Mouse (Mus musculus) liver, adult (tissue): ENCODE results near the gene H2-DMb1.
A peak's percentile ranks its signal among the peaks of the same experiment; 100 is the strongest.

ENCODE experiments used
- GATA4 ChIP-seq: IDR thresholded peaks from 2 replicates; pipeline ENCODE4 v1.6.1; 2014; ENCODE audit warnings: mild to moderate bottlenecking, low read length; ENCODE audit not compliant: insufficient replicate concordance

H2-DMb1 gene

GRCm38 (mm10) chr17:34120180-34120723 is 32.6 kb upstream of the H2-DMb1 start:
- TF ChIP-seq GATA4 = no peak

DNA sequence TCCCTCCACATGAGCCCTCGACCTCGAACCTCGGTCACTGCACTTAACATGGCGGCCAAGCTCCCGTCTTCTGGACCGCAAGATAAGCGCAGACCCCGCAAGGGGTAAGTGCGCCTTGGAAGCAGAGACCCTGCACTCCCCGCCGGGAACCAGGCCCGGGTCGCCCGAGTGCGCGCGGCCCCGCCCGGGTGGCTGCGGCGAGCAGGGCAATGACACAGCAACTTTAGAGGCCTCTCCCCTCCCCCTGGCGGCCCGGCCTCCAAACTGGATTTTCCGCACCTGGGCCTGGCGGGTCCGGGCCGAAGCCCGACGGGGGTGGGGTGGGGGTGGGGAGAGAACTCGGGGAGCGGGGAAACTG is 32.1 kb upstream of the H2-DMb1 start:
- TF ChIP-seq GATA4 = no peak

DNA sequence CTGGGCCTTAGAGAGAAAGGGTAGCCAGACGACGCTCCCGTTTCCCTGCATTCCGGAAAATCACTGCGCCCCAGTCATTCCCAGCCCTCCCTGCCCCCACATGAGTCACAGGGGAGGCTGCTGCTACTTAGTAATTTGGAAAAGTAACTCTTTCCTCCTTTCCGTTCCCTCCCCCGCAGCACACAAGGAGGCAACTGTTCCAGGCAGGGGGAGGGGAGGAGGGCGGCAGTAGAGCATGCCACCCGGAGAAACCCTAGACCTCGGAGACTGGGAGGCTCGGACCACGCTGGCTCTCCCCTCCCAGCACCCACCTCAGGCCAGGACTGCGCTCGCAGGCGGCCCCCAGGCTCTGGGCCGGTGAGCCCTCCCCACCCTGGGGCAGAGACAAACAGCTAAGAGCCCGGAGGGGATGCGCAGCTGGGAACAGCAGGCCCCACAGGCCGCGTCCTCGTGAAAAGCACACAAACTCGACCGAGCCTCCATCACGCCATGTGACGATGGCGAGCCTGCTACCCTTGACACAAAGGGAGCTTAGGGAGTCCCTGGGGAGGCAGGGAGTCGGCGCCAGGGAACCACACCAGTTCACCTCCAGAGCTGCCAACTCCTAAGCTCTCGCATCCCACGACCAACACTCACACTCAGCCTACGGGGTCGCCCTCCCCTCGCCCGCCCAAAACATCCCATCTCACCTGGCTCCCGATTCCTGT is 31.5 kb upstream of the H2-DMb1 start:
- no peak for TF ChIP-seq GATA4

- TF ChIP-seq GATA4 = no peak
These were observed 31.0 kb upstream of the H2-DMb1 start for GRCm38 (mm10) chr17:34121879-34122187.

DNA sequence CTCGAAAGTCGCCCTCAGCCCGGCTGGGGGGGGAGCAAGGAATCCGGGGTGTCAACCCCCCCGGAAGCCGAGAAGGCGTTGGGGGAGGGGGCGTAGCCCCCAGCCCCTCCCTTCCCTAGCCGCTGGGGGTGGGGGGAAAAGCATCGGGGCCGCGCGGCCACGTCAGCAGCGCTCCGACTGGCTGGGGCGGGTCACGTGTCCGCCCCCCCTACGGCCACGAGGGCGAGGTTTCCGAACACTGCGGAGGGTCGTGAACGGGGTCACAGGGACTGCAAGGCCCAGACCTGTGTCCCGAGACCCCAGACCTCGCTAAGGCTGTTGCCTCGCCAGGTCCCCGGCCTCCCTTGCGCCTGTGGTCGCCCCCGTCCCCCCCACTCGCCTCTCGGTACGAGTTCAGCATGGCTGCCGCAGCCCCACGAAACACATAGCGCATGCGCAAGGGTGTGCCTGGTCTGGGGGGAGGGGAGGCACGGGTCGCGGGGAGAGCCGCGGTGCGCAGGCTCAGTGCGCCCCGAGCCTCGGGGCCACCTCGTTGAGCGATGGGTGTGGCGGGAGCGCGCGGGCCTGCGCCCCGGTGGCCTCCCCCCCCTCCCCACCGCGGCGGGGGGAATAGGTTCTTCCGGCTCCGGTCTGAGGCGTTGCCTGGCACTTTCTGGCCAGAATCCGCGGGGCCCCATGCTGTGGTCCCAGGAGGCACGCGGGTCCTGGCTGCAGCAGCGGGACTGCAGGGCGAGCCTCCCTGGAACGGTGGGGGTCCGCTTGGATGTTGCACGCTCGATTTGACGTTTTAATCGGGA is 30.5 kb upstream of the H2-DMb1 start, which contains the start of gene Brd2:
Brd2 (minus strand) TSS at position 447 of the 797 bp plus-strand sequence.
- TF ChIP-seq GATA4 = no peak; the same call in 1 of the 2 replicates

- no peak for TF ChIP-seq GATA4
These were observed 29.8 kb upstream of the H2-DMb1 start for GRCm38 (mm10) chr17:34123111-34123510.

GRCm38 (mm10) chr17:34123518-34123917 is 29.4 kb upstream of the H2-DMb1 start:
- TF ChIP-seq GATA4 = no peak

GRCm38 (mm10) chr17:34124649-34125048 is 28.2 kb upstream of the H2-DMb1 start:
- 0 out of 2 replicates have a peak, but pooled peaks have one; percentile 8 for TF ChIP-seq GATA4

DNA sequence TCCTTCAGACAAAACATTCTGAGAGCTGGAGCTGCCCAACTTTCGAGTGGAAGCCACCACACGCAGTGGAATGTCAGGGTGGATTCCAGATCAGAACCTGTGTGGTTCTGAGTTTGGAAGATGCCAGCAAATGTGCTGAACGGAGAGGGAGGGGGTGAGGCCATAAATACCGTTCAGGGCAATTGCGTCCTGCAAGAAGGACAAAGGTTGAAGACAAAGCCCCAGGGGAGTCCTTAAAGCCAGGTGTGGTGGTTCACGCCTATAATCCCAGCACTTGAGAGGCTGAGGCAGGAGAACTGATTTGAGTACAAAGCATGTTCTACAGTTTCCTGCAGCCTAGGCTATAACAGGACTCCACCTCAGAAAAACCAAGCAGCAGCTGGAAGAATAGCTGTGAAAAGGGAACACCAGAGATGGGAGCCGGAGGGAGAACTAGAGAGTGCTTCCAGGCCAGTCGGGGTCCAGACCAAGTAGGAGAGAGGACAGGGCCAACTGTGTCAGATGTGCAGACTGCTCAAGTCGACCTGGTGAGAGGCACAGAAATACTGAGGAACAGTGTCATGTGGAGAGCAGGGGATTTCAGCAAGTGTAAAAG is 25.9 kb upstream of the H2-DMb1 start:
- no peak for TF ChIP-seq GATA4

- no peak for TF ChIP-seq GATA4
These were observed 25.4 kb upstream of the H2-DMb1 start for GRCm38 (mm10) chr17:34127475-34127874.

DNA sequence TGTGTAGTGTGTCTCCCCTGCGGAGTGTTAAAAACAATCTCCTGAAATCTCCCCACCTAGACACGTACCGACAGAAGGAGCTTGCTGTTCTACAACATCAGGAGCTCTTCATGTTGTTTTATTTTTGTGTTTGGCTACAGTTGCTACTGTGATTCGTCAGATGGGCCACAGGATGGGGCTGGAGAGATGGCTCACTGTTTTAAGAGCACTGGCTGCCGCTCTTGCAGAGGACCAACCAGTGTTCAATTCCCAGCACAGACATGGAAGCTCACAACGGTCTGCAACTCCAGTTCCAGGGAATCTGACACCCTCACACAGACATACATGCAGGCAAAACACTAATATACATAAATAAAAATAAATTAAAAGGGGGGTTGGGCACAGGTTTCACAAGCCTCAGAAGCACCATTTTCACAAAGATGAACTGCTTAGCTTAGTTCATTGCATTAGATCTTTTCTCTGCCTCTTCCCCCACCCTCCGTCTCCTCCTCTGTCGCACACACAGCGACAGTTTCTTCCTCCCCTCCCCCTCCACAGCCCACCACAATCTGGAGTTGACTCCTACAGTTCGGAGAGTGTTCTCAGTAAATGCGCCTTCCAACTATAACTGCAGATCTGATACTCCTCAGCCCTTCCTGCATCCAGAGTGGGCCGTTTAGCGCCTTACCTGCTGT is 24.5 kb upstream of the H2-DMb1 start:
- TF ChIP-seq GATA4 = no peak

DNA sequence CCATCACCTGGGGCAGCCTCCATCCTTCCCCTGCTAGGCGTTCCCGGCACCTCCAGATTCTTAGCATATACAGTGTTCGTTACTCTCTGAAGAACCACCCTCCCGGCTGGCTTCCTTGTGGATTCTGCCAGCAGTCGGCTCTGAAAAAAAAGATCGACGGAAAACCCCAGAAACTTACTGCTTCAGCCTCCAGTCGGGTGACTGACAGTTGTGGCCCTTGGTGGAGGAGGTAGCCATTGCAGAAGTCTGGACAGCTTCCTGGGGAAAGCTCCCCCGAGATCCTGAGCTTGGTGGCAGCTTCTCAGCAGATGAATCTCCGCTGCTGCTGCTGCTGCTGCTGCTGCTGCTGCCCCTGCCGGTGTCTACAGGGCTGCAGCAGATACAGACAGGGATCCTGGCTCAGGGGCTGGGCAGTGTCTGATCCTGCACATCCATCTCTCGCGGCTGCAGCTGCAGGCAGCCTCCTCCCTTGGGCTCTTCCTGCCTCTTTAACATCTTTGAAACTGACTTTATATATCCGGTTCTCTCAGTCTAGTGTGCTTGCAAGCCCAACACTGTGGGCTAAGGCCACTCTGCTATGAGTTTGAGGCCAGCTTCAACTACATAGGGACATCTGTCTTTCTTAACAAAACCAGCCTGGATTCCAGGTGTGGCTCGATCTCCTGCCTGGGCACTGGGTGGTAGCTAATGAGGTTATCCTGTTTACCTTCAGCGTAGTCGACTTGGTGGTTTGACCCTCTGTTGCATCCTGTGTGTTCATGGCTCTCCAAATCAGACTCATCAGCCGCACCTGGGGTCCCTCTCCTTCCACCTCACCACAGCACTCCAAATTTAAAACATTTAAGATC is 23.7 kb upstream of the H2-DMb1 start:
- TF ChIP-seq GATA4 = no peak

DNA sequence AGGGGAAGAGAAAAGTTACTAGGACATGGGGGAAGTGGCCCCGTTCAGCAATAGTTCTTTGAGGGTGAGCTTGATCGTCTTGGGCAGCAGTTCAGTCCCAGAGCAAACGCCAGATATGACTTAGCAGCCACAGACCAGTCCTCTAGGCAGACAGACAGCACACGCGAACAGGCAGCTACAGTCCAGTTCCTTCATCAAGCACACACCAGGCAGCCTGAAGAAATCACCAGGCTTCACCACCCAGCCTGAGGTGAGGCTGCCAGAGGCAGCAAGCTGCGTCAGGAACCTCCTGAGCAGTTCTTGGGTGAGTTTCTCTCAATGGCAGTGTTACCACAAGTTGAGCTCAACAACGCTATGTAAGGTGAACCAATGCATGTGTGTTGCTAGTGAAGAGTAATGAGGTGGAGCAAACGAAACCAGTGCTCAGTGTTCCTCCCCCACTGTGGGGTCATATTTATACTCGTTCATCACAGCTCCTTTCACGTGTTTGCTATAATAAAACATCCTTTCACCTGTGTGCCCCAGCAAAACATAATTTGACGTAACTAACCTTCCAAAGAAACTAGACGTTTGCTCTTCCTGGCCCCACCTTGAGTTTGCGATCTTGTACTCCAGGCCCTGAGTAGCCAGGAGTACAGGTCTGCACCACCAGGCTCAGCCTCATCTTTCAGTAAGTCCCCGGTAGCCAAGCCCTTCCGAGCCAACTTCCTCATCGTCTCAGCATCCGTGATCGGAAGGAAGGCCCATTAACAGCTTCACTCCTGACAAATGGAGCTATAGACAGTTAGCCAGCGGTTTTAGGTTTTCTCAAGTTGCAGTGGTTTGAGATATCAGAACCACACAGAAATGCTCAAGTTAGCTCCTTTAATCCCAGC is 22.6 kb upstream of the H2-DMb1 start:
- no peak for TF ChIP-seq GATA4
